Mouse (Mus musculus): Measurements from ENCODE around the gene Meltf.
A peak's percentile ranks its signal among the peaks of the same experiment; 100 is the strongest.

DNA sequence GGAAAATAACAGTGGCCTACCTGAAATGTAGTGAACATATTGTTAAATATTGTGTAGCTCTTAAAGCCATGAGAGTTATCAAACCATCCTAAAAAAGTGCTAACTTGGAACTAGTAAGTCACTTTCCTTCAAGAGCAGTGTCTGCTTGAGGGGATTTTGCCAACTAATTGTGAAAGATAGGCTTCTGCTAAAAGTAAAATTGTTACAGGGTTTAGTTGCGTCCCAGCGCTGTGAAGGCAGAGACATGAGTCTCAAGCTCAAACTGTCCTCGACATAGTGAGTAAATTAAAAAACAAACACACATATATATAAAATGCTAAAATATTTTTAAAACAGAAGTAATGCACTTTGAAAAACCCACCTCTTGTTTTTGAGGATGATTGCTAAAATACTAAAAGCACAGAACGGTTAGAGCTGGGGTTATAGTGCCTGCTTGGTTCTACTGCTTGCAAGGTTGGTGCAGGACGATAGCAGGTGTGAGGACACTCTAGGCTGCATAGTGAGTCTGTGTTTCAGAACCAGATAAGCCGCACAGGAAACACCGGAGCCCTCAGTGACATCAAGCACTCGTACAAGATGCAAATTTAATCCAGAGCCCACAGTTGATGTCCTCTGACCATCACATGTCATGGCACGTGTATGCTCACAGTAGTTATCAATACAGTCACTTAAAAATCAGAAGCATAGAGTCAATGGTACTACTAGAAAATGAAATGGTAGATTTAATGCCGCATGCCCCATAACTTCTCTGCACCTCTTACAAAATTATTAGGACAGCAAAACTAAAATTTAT lies 45.8 kb upstream of the Meltf start:
- TF ChIP-seq ETS1 (conservative IDR thresholded peaks at IDR 0.05; ENCODE audit: low read depth, low read length): peak; percentile 96
- TF ChIP-seq ZKSCAN1 (IDR thresholded peaks at IDR 0.05; ENCODE audit: borderline replicate concordance, low read depth, low read length): no peak
- TF ChIP-seq CTCF (conservative IDR thresholded peaks at IDR 0.05 in 1 of 2, IDR thresholded peaks at IDR 0.05 in 1 of 2; ENCODE audit: low read depth in 2 of 2, low read length in 2 of 2): no peak
- TF ChIP-seq USF1 (IDR thresholded peaks at IDR 0.05; ENCODE audit: low read depth, low read length): peak; percentile 15; the same call in 1 of the 2 replicates
- TF ChIP-seq TBP (conservative IDR thresholded peaks at IDR 0.05; ENCODE audit: low read depth, low read length): peak; percentile 36; the same call in 1 of the 2 replicates
- TF ChIP-seq ELF1 (IDR thresholded peaks at IDR 0.05; ENCODE audit: low read depth, low read length): no peak
- TF ChIP-seq CHD2 (IDR thresholded peaks at IDR 0.05; ENCODE audit: low read length): no peak
- TF ChIP-seq MEF2A (IDR thresholded peaks at IDR 0.05; ENCODE audit: borderline replicate concordance, low read depth, low read length): 0 out of 2 replicates have a peak, but pooled peaks have one; percentile 49
- no peak for TF ChIP-seq MAZ (IDR thresholded peaks at IDR 0.05; ENCODE audit: low read depth, low read length)
- peak; percentile 81 for TF ChIP-seq EP300 (IDR thresholded peaks at IDR 0.05; ENCODE audit: low read length)
- no peak for TF ChIP-seq SMC3 (IDR thresholded peaks at IDR 0.05; ENCODE audit: low read depth, low read length)
- peak; percentile 36; the same call in 1 of the 2 replicates for TF ChIP-seq CHD1 (IDR thresholded peaks at IDR 0.05; ENCODE audit: low read depth, low read length)
- no peak for TF ChIP-seq E2F4 (IDR thresholded peaks at IDR 0.05; ENCODE audit: insufficient replicate concordance, low read depth, low read length)
- TF ChIP-seq RCOR1 (conservative IDR thresholded peaks at IDR 0.05; ENCODE audit: low read depth, low read length): no peak; the same call in 1 of the 2 replicates

Measured in CH12.LX (cell line).